Mouse (Mus musculus) erythroblast, embryonic 14.5 days (primary cell): ENCODE results near the gene Sin3a.

Experiments used
- GATA1 ChIP-seq: IDR thresholded peaks from 2 replicates; pipeline ENCODE4 v1.6.1; 2012; ENCODE audit warnings: low read length, inconsistent platforms, mixed read lengths
- TAL1 ChIP-seq: IDR thresholded peaks from 3 replicates; pipeline ENCODE4 v1.6.1; 2012; ENCODE audit warnings: low read length, inconsistent platforms, mixed read lengths

- TF ChIP-seq TAL1 (no peak), GATA1 (no peak)
Observed at GRCm38 (mm10) chr9:57143212-57143611, 71.4 kb downstream of the Sin3a start.
